Mouse (Mus musculus) bone marrow macrophage, adult 2 months (primary cell): ENCODE measurements around the gene Tbc1d25.

Experiments
- CTCF ChIP-seq: IDR thresholded peaks from 2 replicates; pipeline ENCODE4 v1.5.1; 2012; ENCODE audit warnings: low read depth, mild to moderate bottlenecking, low read length, moderate library complexity
- POLR2A ChIP-seq: IDR thresholded peaks from 2 replicates; pipeline ENCODE4 v1.6.1; 2012; ENCODE audit warnings: mild to moderate bottlenecking, low read depth, low read length, borderline replicate concordance

- TF ChIP-seq POLR2A (no peak), CTCF (no peak)
These were observed 845 bp downstream of the Tbc1d25 start for GRCm38 (mm10) chrX:8175169-8175503.
